Mouse (Mus musculus): ENCODE results near the gene a. TPM values are rescaled to one million over a fixed set of nuclear protein-coding genes. Genes with fewer than 3 reads are reported as not detected.

Gene a
- polyA plus RNA-seq, 1 experiment: not detected

GRCm38 (mm10) chr2:154810821-154811220 is 19.6 kb downstream of the a start:
- Histone ChIP-seq H3K4me3 (replicated peaks; ENCODE audit: control insufficient read depth, low read depth, low read length) (no peak overlapping the region), H3K27ac (ENCODE audit: control insufficient read depth, insufficient read depth, low read depth, low read length, poor library complexity) (no peak overlapping the region), H3K4me1 (ENCODE audit: control insufficient read depth, insufficient read depth, low read length) (no peaks in the 10 kb centered on the region; the same call in 1 of the 2 replicates)
- 85% methylated on average over 1 of the region's 1 CpGs for WGBS
- TF ChIP-seq CTCF (IDR thresholded peaks at IDR 0.05; ENCODE audit: control insufficient read depth, insufficient read depth, low read length) (no peak), POLR2A (IDR thresholded peaks at IDR 0.05; ENCODE audit: borderline replicate concordance, control insufficient read depth, low read depth, low read length) (no peak)

GRCm38 (mm10) chr2:154813426-154813825 is 22.2 kb downstream of the a start:
- Histone ChIP-seq H3K4me1 (ENCODE audit: control insufficient read depth, insufficient read depth, low read length) (no peaks in the 10 kb centered on the region), H3K4me3 (replicated peaks; ENCODE audit: control insufficient read depth, low read depth, low read length) (no peak overlapping the region), H3K27ac (ENCODE audit: control insufficient read depth, insufficient read depth, low read depth, low read length, poor library complexity) (no peak overlapping the region)
- 93% methylated on average over 2 of the region's 2 CpGs for WGBS
- TF ChIP-seq CTCF (IDR thresholded peaks at IDR 0.05; ENCODE audit: control insufficient read depth, insufficient read depth, low read length) (no peak), POLR2A (IDR thresholded peaks at IDR 0.05; ENCODE audit: borderline replicate concordance, control insufficient read depth, low read depth, low read length) (no peak)

DNA sequence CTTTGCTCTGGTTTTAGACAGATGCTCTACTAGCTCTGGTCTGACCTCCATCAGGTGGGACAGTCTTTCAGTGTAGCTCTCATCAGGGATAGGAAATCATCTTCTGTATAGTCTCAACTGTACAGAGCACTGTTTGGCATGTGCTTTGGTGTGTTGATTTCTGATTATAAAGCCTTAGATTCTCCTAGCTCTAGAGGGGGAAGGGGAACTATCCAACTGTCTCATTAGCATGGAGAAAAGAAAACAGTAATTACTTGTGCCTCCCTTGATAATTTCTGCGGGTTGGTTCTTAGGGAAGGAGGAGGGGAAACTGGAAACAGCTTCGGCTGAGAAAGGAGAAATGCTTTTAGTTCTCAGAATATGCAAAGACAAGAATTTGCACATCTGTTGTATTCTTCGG is 25.9 kb downstream of the a start:
- TF ChIP-seq POLR2A (IDR thresholded peaks at IDR 0.05; ENCODE audit: borderline replicate concordance, control insufficient read depth, low read depth, low read length) (no peak), CTCF (IDR thresholded peaks at IDR 0.05; ENCODE audit: control insufficient read depth, insufficient read depth, low read length) (no peak)
- peaks cover 1% of the 10 kb centered on the region; the same call in 1 of the 2 replicates for H3K4me1 ChIP-seq (ENCODE audit: control insufficient read depth, insufficient read depth, low read length)
- no peak overlapping the region for H3K4me3 ChIP-seq (replicated peaks; ENCODE audit: control insufficient read depth, low read depth, low read length)
- no peak overlapping the region for H3K27ac ChIP-seq (ENCODE audit: control insufficient read depth, insufficient read depth, low read depth, low read length, poor library complexity)
- 41% methylated on average over 3 of the region's 3 CpGs for WGBS

DNA sequence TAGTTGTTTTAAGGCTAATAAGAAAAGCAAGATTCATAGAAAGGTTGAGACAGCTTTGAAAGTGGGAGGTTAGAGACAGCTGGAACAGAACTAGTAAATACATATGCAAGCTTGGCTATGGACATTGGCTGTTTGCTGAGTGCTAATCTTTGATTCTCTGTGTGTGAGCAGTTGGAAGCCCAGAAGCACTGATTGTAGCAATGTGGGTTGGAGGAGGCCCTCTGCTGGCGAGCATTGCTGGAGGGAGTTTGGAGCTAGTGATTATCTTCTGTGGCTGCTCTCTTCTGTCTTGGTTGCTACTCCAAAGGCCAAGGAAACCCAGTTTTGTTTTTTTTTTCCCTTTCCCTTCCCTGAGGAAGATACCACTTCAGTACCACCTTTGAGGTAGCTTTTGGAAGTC is 26.6 kb downstream of the a start:
- TF ChIP-seq CTCF (IDR thresholded peaks at IDR 0.05; ENCODE audit: control insufficient read depth, insufficient read depth, low read length) (peak; percentile 35; the same call in 1 of the 2 replicates), POLR2A (IDR thresholded peaks at IDR 0.05; ENCODE audit: borderline replicate concordance, control insufficient read depth, low read depth, low read length) (no peak)
- H3K4me1 ChIP-seq (ENCODE audit: control insufficient read depth, insufficient read depth, low read length): peaks cover 1% of the 10 kb centered on the region; the same call in 1 of the 2 replicates
- H3K27ac ChIP-seq (ENCODE audit: control insufficient read depth, insufficient read depth, low read depth, low read length, poor library complexity): no peak overlapping the region
- 21% methylated on average over 1 of the region's 1 CpGs for WGBS
- no peak overlapping the region for H3K4me3 ChIP-seq (replicated peaks; ENCODE audit: control insufficient read depth, low read depth, low read length)

- WGBS: 82% methylated on average over 1 of the region's 1 CpGs
- Histone ChIP-seq H3K27ac (ENCODE audit: control insufficient read depth, insufficient read depth, low read depth, low read length, poor library complexity) (no peak overlapping the region), H3K4me1 (ENCODE audit: control insufficient read depth, insufficient read depth, low read length) (peaks cover 1% of the 10 kb centered on the region; the same call in 1 of the 2 replicates), H3K4me3 (replicated peaks; ENCODE audit: control insufficient read depth, low read depth, low read length) (no peak overlapping the region)
- no peak for TF ChIP-seq CTCF (IDR thresholded peaks at IDR 0.05; ENCODE audit: control insufficient read depth, insufficient read depth, low read length)
- no peak for TF ChIP-seq POLR2A (IDR thresholded peaks at IDR 0.05; ENCODE audit: borderline replicate concordance, control insufficient read depth, low read depth, low read length)
These were observed 27.4 kb downstream of the a start for GRCm38 (mm10) chr2:154818599-154818998.

DNA sequence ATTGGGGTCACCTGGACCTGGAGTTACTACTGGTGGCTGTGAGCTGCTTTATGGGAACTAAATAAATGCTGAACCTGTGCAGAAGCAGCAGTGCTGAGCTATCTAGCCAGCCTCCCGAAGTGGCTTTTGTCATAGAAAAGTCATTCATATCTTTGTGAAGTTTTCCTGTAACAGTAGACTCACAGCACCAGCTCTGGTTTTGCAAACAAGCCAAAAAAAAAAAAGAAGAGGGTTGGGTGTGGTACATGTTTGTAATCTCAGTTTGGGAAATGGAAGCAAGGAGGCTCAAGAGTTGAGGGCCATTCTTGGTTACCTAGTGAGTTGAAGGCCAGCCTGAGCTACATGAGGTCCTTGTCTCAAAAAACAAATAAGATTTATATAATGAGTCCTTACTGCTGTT is 29.1 kb downstream of the a start:
- TF ChIP-seq CTCF (IDR thresholded peaks at IDR 0.05; ENCODE audit: control insufficient read depth, insufficient read depth, low read length): no peak
- no peak for TF ChIP-seq POLR2A (IDR thresholded peaks at IDR 0.05; ENCODE audit: borderline replicate concordance, control insufficient read depth, low read depth, low read length)
- peaks cover 1% of the 10 kb centered on the region; the same call in 1 of the 2 replicates for H3K4me1 ChIP-seq (ENCODE audit: control insufficient read depth, insufficient read depth, low read length)
- 57% methylated on average over 1 of the region's 1 CpGs for WGBS
- no peak overlapping the region for H3K4me3 ChIP-seq (replicated peaks; ENCODE audit: control insufficient read depth, low read depth, low read length)
- H3K27ac ChIP-seq (ENCODE audit: control insufficient read depth, insufficient read depth, low read depth, low read length, poor library complexity): no peak overlapping the region

DNA sequence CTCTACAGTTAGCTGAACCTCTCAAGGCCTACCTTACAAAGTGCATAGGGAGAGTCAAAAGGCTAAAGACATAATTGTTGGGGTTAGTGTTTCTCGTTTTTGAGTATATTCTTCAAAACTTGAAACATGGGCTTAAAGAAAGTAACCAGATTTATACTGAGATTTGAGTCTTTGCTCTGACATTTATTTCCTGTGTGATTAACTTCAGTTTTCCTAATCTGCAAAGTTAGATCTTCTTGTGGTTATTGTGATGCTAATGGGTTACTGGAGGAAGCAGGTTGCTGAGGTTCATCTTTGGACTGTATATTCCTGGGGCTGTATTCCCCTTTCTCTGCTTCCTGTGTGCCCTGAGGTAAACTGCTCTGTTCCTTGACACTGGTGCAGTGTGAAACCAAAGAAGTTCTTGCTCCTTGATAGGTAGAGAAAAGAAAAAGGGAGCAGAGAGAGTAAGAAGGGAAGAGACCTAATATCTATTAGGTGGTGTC is 34.9 kb downstream of the a start:
- no peak for TF ChIP-seq POLR2A (IDR thresholded peaks at IDR 0.05; ENCODE audit: borderline replicate concordance, control insufficient read depth, low read depth, low read length)
- no peak for TF ChIP-seq CTCF (IDR thresholded peaks at IDR 0.05; ENCODE audit: control insufficient read depth, insufficient read depth, low read length)

GRCm38 (mm10) chr2:154827521-154827920 is 36.3 kb downstream of the a start:
- TF ChIP-seq CTCF (IDR thresholded peaks at IDR 0.05; ENCODE audit: control insufficient read depth, insufficient read depth, low read length) (no peak), POLR2A (IDR thresholded peaks at IDR 0.05; ENCODE audit: borderline replicate concordance, control insufficient read depth, low read depth, low read length) (no peak)
- 95% methylated on average over 4 of the region's 4 CpGs for WGBS
- Histone ChIP-seq H3K4me1 (ENCODE audit: control insufficient read depth, insufficient read depth, low read length) (no peaks in the 10 kb centered on the region), H3K27ac (ENCODE audit: control insufficient read depth, insufficient read depth, low read depth, low read length, poor library complexity) (no peak overlapping the region), H3K4me3 (replicated peaks; ENCODE audit: control insufficient read depth, low read depth, low read length) (no peak overlapping the region)

More for the DNA sequence above, 34.9 kb downstream of the a start:
- Histone ChIP-seq H3K4me3 (replicated peaks; ENCODE audit: control insufficient read depth, low read depth, low read length) (no peak overlapping the region), H3K4me1 (ENCODE audit: control insufficient read depth, insufficient read depth, low read length) (no peaks in the 10 kb centered on the region), H3K27ac (ENCODE audit: control insufficient read depth, insufficient read depth, low read depth, low read length, poor library complexity) (no peak overlapping the region)
- 45% methylated on average over 1 of the region's 1 CpGs for WGBS

DNA sequence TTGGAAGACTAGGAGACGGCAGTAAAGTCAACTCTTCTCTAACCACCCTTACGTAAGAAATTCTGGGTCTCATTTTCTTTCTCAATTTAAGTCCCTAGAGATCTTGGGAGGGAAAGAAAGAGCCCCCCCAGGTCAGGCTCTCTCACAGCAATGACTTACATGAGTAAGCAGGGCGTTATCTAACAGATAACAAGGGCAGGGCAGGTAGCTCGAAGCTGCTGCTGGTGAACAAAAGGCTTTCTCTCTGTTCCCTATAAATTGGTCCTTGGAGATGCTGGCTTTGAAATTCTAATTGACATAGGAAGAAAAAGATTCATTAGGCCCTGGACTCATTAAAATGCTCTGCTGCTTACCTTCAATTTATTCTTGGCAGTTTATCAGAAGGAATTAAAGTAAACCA is 41.3 kb downstream of the a start:
- Histone ChIP-seq H3K4me1 (ENCODE audit: control insufficient read depth, insufficient read depth, low read length) (no peaks in the 10 kb centered on the region), H3K27ac (ENCODE audit: control insufficient read depth, insufficient read depth, low read depth, low read length, poor library complexity) (no peak overlapping the region), H3K4me3 (replicated peaks; ENCODE audit: control insufficient read depth, low read depth, low read length) (no peak overlapping the region)
- no peak for TF ChIP-seq CTCF (IDR thresholded peaks at IDR 0.05; ENCODE audit: control insufficient read depth, insufficient read depth, low read length)
- no peak for TF ChIP-seq POLR2A (IDR thresholded peaks at IDR 0.05; ENCODE audit: borderline replicate concordance, control insufficient read depth, low read depth, low read length)
- WGBS: 68% methylated on average over 4 of the region's 4 CpGs

Data from bone marrow, adult 2 months (tissue).